Mouse (Mus musculus): ENCODE results near the gene Rab12. TPM values are rescaled to one million over a fixed set of nuclear protein-coding genes. Genes with fewer than 3 reads are reported as not detected.

The Rab12 gene
- polyA plus RNA-seq (2012; rRNA removed): 148 and 151 TPM in 2 replicates

DNA sequence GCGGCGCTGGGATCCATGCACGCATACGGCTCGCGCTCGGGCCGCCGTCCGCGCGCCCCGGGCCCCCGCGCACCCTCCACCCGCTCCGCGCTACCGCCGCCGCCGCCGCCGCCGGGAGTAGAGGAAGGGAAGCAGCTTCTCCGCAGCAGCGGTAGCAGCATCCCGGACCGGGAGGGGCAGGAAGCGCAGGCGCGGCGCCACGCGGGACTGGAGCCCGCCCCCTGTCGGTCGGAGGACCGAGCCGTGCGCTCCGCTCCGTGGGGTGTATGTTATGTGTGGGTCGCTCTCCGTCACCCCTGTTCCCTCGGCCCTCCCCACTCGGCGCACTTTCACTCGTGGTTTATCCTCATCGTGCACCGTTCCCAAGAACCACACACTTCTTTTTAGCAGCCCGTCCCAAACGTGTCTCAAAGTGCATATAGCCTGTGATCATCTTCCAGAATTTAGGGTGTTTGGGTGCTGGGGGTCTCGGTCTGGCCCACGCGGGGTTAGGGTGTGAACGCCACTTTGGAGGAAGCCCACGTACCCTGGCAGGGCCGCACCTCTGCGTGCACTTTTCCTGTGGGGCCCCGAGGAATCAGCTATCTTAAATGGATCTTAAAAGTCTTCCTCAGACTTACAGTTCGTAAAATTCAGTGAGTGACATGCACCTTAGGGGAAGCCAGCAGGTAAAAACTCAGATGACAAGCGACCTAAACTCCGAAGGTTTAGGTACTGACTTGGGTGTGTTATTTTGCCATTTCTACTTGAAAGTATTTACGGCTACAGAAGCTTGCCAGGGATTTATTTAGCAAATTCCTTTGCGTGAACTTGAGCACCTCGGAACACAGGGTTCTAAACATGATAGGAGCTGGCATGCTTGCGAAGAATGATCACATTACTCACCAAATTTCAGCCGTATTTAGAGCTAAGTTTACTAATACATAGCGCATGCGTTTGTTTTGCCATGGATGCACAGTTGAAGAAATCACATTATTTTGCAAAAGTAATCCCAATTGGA lies at the start of gene Rab12:
Rab12 (minus strand) TSS at position 176 of the 1,000 bp plus-strand sequence.

GRCm38 (mm10) chr17:66449460-66450341 lies 69.8 kb downstream of the Rab12 start, which contains the start of gene Mtcl1:
Gene Mtcl1, minus strand, starts transcription at chr17:66449750.

Other genes with a start within 250 kb of the Rab12 start
- 16.0 and 16.6 TPM in 2 replicates for gene Mtcl1, start 70.0 kb downstream of the Rab12 start, polyA plus RNA-seq (2012; rRNA removed)
- gene Themis3, start 74.9 kb upstream of the Rab12 start, polyA plus RNA-seq (2012; rRNA removed): 0.03 TPM in 1 of 2 replicates, not detected in the other

Data from central nervous system, embryonic 18 days (tissue).